Mouse (Mus musculus) retina, postnatal 7 days (tissue): ENCODE measurements around the gene Galm.

Experiments
- DNase-seq: peaks from one replicate; pipeline ENCODE4 v3.0.0-alpha.2; 2012; ENCODE audit warnings: low read depth, low spot score

The Galm gene

GRCm38 (mm10) chr17:80127331-80128251 is at the start of gene Galm:
TSS of gene Galm (plus strand) at chr17:80127471.
- DNase-seq = peak; percentile 8

DNA sequence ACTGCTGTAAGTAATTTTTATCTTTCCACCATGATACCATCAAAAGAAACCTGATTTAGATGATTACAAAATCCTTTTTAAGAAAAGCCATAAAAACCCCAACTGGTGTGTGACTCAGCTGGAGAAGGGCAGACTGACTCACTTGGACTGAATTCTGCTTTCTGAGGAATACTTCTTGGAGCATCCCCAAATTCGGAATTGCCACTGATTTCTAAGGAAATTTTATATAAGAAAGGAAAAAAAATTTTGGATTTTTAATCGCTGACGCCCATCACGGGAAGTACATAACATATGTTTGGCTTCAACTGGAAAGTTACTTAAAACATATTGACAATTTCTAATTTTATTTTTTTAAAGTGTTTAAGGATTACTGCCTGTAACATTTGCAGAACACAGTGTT is 48.5 kb upstream of the Galm start:
- DNase-seq = no peak

- no peak for DNase-seq
These were observed 44.0 kb upstream of the Galm start for GRCm38 (mm10) chr17:80083223-80083622.

- DNase-seq = no peak
These were observed 42.8 kb upstream of the Galm start for GRCm38 (mm10) chr17:80084424-80084823.

GRCm38 (mm10) chr17:80086591-80086990 is 40.7 kb upstream of the Galm start:
- DNase-seq = no peak

GRCm38 (mm10) chr17:80088168-80088567 is 39.1 kb upstream of the Galm start:
- no peak for DNase-seq

GRCm38 (mm10) chr17:80090551-80090950 is 36.7 kb upstream of the Galm start:
- DNase-seq = no peak

DNA sequence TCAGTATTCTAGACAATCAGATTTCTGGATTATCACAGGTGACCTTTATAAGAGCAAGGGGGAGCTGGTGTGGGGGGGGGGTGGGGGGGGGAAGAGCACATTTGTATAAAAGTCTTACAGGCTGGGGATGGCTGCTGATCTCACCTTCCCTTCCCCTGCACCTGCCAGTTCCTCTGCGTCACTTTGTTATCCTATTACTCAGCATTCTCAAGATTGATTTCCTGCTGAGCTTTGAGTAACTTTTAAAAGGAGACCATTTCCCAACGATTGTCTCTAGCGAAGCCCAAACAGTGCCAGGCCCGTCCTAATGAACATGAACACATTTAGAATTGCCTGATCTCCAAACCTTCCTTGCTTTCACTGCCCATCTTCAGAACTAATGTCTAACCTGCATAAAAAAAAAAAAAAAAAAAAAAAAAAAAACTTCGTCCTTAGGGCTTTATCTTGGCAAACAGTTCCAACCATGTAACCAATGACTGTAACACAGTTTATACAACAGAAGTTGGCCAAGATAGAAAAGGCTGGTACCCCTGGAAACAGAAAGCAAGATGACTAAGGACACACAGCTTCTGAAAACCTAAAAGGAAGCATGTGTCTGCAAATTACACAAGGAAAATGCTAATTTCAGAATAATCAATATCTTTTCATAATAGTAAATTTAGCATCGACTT is 35.3 kb upstream of the Galm start:
- DNase-seq = no peak

DNA sequence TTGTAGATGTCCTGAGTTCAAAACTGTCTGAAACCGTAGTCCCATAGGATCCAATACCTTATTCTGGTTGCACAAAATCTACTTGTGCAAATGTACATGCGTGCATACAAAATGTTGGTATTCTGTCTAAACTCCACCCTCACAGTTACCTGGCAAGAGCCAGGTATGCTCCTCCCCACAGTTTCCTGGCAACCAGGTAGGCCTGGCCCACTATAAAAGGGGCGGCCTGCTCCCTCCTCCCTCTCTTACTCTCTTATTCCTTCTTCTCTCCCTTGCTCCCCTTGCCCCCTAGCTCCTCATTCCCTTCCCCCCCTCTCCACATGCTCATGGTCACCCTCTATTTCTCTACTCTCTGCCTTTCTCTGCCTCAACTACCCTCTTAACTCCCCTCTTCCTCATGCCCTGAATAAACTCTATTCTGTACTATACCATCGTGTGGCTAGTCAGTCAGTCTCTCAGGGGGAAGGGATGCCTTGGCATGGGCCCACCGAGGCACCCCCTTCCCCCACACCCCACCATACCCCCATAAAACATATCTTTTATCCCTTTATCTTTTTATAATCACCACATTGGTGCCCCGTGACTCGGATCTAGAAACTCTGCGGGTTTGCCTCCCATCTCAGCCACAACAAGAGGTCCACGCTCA is 31.9 kb upstream of the Galm start:
- no peak for DNase-seq

- DNase-seq = peak; percentile 33
These were observed 31.1 kb upstream of the Galm start for GRCm38 (mm10) chr17:80096043-80096719.

DNA sequence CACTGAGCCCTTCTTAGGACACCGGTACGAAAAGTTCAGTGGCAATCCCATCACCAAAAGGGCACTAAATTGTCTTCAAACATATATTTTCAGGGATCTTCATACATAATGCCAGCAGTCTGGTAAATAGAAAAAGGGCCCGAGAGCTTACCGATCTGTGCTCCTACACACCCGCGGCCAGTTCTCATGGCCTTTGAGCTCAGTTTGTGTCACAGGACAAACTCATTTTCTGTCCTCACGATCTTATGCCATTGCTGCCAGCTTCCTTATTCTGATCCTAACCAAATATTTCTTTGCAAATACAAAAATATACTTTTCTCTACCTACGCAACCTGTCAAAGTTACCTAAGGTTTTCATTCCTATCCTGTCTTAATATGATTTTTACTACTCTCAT is 30.6 kb upstream of the Galm start:
- DNase-seq = no peak

GRCm38 (mm10) chr17:80097221-80097620 is 30.1 kb upstream of the Galm start:
- DNase-seq = no peak

DNA sequence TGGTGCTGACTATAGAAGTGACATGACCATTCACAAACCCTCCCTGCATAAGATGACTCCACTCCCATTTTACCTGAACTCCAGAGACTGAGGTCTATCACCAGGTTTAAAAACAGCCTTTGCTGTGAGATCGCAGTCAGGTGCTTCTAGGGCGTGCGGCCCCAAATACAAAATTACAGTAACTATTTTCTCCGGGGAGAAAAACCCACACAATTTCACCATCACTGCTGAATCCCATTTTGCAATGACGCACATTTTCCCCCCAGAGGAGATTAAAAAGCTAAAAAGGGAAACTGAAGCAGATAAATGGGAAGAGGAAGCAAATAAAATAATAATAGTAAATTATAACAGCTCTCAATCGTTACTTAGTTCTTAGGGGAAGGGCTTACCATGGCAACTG is 27.4 kb upstream of the Galm start:
- no peak for DNase-seq

DNA sequence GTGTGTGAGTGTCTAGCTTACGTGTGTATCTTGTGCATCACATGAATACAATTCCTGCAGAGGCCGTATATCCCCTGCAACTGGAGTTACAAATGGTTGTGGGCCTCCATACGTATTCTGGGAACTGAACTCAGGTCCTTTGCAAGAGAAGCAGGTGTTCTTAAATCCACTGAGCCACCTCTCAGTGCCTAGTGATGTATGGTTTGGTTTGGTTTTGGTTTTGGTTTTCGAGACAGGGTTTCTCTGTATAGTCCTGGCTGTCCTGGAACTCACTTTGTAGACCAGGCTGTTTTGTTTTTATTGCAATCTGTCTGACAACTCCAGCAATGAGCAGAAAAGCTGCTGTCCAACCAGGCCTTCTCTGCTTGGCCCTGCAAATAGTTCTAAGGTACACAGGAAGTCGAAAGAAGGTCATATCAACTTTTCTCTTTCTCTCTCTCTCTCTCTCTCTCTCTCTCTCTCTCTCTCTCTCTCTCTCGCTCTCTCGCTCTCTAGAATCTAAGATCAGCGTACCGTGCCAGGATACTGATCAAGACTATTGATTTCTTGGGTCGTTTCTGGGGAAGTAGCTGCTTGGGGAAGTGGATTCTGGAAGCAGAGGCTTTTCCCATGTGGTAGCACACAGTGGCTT is 21.8 kb upstream of the Galm start:
- no peak for DNase-seq

GRCm38 (mm10) chr17:80112665-80113305 is 14.5 kb upstream of the Galm start:
- DNase-seq = no peak

DNA sequence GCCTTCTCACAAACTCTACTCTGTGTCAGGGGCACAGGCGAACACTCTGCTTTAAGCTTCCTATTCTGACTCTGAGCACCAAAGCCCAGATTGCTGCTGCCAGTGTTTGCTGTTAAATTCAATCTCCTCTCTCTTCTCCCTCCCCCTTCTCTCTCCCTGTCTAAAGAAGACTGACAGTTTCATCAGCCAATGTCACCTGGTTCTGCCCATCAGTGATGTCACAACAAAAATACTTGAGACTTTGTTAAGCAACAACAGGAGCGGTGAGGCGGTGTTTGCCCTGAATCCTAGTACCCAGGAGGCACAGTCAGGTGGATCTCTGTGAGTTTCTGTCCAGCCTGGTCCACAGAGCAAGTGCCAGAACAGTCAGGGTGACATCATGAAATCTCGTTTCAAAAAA is 13.8 kb upstream of the Galm start:
- no peak for DNase-seq

- DNase-seq = no peak
These were observed 6.9 kb upstream of the Galm start for GRCm38 (mm10) chr17:80120396-80120795.

DNA sequence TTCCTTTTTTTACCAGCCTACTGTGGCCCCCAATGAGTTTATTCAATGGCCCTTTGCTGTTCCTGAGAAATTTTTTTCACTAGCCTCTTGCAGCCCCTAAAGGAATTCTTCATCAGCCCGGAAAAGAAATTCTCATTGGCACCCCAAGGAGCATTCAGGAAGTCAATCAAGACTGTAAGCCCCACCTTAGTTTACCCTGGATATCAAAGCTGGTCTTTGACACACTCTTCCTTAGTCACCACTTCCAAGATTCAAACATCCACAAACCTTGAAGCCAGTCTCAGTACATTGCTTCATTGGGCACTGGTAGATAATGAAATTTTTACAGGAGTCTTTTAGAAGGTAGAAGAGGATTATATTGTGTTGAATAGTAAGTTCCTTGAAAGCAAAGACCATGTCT is 5.4 kb upstream of the Galm start:
- DNase-seq = no peak

GRCm38 (mm10) chr17:80124985-80125750 is 2.1 kb upstream of the Galm start:
- DNase-seq = no peak

DNA sequence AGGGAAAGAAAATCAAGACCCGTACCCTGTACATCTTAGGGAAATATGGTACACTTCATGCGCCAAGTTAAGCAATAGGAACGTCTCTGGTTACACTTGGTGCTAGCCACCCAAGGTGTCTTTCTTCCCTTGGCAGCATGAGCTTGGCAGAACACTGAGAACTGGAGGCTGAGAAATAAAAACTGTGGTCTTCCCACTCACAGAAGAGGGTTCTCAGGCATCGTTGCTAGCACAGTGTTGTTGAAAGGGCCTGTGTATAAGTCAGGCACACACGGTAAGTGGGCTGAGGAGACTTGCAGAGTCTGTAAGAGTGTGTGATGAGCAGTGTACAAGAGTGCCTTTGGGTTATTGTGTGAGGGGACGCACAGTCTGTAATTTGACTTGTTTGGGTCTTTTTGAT is 1.1 kb upstream of the Galm start:
- DNase-seq = no peak
